Mouse (Mus musculus) activated CD4-positive, CD25-positive, alpha-beta regulatory T cell (primary cell): ENCODE results near the gene Wdr43. TPM values are rescaled to one million over a fixed set of nuclear protein-coding genes. Genes with fewer than 3 reads are reported as not detected.

Experiments used
- polyA plus RNA-seq, 2 experiments: library from polyadenylated mRNA; unstranded; fragments of 100-300 nt; shearing (Covaris generic); gene quantifications; one replicate each; pipeline ENCODE4 v1.2.1; 2017

Wdr43 gene
- polyA plus RNA-seq = 100 to 1,000 TPM in 1 of 2 experiments, 10 to 100 TPM in 1; 86.2 to 134 TPM

GRCm38 (mm10) chr17:71615638-71616318, at the start of gene Wdr43:
Wdr43 (plus strand) TSS chr17:71615895.

GRCm38 (mm10) chr17:71673092-71673491, 57.4 kb downstream of the Wdr43 start, which contains the start of gene Togaram2:
Togaram2 (plus strand) TSS chr17:71673261.

Other genes with a start within 250 kb of the Wdr43 start
- 1 to 10 TPM; 3.9 to 6.3 TPM for gene Gm4707, start 156.0 kb upstream of the Wdr43 start, polyA plus RNA-seq
- gene Smchd1, start 140.6 kb upstream of the Wdr43 start, polyA plus RNA-seq = 100 to 1,000 TPM; 153 to 171 TPM
- 10 to 100 TPM; 14.2 to 19.2 TPM for gene Ndc80, start 89.0 kb upstream of the Wdr43 start, polyA plus RNA-seq
- 1 to 10 TPM in 1 of 2 experiments, under 1 TPM in 1; 0.79 to 1.0 TPM for gene Spdya, start 63.8 kb upstream of the Wdr43 start, polyA plus RNA-seq
- gene Togaram2, start 57.4 kb downstream of the Wdr43 start, polyA plus RNA-seq = under 1 TPM in 1 of 2 experiments, not detected in 1; 0.05 TPM
- gene Pcare, start 137.0 kb downstream of the Wdr43 start, polyA plus RNA-seq = not detected
- gene Clip4, start 152.6 kb downstream of the Wdr43 start, polyA plus RNA-seq = under 1 TPM in 1 of 2 experiments, not detected in 1; 0.28 TPM